Mouse (Mus musculus) testis, postnatal 10 days (tissue): ENCODE results near the gene St6galnac1.
"Not testable (repeated sequence)": the region's sequence is repeated elsewhere in the genome, so short reads cannot be mapped to it uniquely, and the experiment has no call there.

Experiments
- DNase-seq: peaks from one replicate; pipeline ENCODE4 v3.0.0; 2021; ENCODE audit warnings: low spot score

The St6galnac1 gene

DNA sequence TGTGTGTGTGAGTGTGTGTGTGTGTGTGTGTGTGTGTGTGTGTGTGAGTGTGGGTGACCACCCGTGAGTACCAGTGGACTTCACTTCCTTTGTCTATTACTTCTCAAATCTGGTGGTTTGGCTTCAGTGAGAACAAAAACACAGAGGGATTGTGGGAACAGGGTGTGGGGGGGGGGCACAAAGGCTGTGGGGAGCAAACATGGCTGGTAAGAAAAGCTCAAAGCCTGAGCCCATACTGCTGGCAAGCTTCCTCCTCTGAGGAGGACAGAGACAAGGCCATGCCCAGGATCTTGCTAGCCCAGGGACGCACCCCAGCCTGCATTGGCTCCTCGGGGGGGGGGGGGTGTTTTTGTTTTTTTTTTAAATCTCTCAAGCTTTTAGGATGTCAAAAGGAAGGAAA lies 32.2 kb upstream of the St6galnac1 start:
- no peak for DNase-seq

DNA sequence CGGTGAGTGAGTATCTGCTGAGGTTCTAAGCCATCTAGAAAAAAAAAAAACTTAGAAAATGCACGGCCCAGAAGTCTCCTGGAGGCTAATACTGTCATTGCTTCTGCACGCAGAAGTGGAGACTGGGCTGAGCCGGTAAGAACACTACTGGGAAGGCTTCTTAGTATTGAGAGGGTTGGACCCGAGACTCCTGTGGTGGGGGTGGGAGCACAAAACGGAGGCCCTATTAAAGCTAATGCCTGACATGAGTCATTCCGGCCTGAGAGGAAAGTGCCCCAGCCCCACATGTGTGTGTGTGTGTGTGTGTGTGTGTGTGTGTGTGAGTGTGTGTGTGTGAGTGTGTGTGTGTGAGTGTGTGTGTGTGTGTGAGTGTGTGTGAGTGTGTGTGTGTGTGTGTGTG lies 31.8 kb upstream of the St6galnac1 start:
- no peak for DNase-seq

DNA sequence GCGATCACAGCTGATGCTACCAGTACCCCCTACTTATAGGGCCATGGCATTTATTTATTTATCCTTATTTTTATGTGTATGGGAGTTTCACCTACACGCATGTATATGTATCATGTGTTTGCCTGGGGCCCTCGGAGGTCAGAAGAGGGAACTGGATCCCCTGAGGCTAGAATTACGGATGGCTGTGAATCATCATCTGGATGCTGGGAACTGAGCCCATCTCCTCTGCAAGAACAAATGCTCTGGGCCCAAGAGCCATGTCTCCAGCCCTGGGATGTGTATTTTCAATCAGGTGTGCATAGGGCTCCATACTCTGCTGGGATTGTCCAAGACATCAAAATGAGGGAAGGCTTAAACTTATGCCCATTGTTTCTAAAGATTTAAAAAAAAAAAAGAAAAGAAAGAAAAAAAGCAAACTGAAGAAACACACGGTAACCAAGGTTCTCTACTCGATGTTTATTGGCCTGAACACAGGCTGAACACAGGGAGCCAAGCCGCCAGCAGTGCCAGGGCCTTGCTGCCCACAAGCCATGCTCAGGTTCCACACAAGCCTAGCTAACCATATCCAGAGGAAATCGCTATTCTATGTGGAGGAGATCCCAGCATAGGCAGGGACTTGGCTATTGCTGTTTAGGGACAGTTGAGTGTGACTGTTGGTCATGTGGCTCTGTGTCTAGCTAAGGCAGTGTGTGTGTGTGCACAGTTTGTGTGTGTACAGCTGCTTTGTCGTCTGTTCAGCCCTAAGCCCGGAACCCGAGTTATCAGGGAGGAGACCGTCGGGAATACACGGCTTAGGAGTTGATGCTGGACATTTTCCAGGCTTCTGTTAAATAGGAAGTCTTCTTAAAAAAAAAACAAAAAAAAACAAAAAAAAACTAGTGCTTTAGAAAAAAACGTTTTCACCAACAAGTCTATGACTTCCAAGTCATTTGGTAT lies 31.1 kb upstream of the St6galnac1 start:
- no peak for DNase-seq

DNA sequence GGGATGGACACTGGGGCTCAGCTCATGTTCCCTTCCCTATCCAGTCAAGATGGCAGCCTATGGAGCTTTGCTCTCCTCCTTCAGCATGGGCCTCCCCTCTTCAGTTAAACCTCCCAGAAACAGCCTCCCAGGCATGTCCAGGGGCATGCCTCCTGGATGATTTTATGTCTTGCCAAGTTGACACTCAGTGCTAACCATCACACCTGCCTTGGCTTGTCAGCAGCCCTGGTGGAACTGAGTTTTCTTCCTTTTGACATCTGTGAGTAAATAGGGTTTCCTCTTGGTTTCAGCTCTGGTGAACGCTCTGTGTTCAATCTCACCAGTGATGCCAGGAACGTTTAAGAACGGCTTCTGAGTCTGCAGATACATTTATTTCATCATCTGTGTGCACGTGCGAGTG lies 27.4 kb upstream of the St6galnac1 start:
- no peak for DNase-seq

DNA sequence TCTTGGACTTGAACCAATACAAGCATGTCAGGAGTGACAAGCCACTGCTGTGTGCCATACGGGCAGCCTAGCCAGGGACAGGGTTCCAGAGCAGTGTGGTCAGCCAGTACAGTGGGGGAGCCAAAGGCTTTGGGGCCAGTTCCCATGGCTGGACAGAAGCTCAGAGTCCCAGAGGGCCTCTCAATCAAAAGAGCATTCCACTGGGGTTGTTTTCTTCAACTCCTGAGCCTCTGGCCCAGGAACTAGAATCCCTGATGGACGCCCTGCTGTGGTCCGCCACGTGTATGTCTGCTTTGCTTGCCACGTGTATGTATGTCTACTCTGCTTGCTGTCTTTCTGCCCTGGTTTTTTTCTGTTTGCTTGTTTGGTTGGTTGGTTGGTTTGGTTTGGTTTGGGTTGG lies 25.8 kb upstream of the St6galnac1 start:
- DNase-seq = no peak

DNA sequence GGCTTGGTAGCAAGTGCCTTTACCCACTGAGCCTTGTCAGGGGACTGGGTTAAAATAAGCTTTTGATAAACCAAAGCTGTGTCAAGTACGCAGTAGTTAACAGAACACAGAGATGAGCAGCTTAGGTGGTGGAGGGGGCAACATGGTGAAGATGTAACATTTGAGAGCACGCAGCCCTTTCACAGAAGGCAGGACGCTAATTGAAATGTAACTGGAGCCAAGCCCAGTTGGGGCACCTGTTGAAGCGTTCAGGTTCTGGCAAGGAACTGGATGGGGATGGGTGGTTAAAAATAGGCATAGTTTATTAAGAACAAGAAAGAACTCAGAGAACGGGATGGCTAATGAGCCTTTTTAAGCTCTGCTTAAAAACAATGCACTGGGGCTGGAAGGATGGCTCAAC lies 24.1 kb upstream of the St6galnac1 start:
- no peak for DNase-seq

DNA sequence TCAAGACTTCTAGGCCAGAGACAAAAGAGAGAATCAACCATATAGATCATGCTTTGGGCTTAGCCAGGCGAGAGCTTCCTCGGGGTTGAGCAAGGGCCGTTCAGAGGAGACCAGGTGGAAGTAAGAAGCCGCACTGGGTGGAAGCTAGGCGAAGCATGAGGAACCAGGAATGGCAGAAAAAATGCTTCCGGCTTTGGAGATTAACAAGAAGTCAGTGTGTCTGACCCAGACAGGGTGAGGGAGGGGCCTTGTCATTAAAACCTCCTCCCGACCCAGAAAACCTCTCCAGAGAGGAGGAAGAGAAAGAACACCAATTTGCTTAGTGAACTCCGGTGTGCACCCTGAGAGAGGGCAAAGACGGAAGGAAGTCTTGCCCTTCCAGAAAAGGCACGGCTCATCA lies 8.9 kb upstream of the St6galnac1 start:
- DNase-seq = no peak

DNA sequence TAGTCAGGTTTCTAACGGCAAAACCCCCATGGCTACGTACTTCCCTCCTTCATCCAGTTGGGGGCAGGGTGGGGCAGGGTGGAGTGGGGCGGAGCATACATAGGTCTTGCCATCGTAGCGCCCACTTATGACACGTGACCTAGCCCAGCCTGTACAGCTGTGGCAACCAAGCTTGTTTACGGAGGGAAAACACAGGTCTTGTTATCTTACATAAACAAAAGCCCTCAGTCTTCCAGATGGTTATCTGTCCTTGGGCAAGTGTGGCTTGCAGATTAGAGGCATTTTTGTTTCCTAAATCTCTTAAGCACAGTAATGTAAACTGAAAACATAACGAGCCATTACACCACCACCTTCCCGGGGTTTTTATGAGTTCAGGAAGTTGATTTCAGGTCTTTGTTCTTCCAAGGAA lies 7.4 kb upstream of the St6galnac1 start:
- no peak for DNase-seq

DNA sequence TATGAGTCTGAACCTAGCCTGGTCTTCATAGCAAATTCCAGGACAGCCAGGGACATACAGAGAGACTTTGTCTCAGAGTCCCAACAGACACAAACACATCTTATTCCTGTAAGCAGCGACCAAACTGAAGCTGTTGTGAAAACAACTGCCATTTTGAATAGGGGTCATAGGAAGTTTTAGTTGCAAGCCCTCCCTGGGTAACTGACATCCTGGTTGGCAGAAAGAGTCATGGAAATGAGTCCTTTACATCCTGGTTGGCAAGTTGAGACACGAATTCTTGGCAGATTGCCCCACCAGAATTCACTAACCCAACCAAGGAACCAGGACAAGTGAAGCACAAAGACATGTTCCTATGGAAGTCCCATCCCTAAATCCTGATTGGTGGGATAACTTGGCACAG lies 2.1 kb downstream of the St6galnac1 start:
- DNase-seq = no peak

DNA sequence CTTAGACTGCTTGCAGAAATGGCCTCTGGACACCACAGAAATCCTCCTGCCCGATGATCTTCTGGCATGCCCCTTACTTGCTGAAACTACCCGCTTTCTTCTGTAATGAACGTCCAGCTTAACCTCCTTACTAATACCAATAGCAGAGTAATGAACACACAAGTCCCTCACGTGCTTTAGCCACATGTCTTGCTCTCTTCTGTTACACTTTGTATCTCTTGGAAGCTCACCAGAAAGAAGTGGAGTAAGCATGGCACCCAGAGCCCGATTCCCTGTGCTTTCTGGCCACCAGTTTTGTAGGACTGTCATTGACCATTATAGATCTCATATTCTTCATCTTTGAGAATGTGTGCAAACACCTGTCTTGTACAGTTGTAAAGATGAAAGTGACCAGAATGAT lies 5.4 kb downstream of the St6galnac1 start:
- no peak for DNase-seq

DNA sequence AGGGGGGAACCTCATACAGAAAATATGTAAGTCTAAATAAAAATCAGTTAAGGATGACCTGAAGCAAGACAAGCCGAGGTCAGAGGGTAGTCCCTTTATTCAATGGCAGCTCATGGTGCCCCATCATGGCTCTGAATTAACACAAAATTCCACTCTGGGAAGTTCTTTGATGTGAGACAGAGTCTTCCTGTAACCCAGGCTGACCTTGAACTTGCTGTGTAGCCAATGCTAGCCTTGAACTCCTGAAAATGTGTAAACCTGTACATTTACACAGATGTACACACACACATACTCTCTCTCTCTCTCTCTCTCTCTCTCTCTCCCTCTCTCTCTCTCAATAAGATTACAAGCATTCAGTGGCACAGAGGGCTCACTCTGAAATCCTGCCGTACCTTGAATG lies 10.4 kb downstream of the St6galnac1 start:
- no peak for DNase-seq

DNA sequence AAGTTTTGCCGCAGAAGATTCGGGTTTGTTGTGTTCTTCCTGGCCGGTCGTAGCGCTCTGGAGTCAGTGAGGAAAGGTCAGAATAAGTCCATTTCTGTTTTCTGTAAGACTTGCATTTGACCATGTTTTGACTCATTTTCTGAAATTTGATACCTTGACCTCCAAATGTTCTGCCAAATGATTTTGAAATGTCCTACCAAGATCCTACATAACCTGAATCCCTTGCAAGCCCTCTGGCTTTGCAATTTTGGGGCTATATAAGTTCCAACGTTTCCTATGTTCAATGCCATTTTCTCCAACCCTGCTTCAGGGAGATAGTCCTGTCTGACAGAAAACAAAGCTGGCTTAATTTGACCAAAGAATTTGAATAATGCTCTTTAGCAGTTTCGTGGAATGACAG lies 11.0 kb downstream of the St6galnac1 start:
- DNase-seq = no peak

DNA sequence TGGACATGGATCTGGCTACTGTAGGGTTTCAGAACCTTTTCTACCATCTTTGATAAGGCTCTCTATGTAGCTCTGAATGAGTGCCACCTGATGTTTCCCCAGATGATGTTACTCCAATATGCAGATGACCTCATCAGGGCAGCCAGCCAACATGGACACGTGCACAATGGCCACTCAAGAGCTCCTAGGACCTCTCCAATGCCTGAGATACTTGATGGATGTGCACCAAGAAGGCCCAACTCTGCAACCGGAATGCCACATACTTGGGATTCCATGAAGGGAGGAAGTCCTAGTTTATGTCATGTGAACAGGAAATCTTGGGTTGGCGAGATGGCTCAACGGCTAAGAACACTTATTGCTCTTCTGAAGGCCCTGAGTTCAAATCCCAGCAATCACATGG lies 20.1 kb downstream of the St6galnac1 start:
- no peak for DNase-seq

DNA sequence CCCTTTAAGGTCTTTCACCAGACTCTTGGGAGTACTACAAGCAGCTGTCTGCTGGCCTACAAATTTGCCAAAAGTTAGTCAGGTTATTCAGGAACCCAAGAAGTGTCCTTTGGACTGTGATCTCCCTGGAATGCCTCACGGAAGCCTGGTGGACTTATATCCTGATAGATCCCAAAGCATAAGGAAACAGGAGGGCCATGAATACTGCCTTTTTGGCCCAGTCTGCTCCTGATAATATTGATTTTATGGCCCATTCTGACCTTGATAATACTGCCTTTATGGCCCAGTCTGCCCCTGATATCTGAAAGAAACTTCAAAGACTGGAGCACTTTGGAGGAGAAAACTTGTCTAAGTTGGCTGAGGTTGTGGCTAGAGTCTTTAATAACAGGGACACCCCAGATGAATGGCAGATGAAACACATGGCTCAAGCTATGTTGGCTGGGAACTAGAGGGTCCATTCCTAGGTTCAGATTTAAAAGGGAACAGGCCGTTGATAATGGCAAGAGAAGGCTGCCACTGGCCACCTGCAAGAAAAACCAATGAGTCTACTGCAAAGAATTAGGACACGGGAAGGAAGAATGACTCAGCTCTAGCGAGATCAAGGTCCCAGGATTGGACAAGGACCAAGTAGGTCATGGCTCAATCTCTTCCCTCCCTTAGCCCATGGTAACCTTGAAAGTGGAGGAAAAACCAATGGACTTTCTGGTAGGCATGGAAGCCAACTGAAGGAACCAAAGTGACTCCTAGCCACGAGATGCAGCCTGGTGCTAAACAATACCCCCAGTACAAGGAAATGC lies 21.4 kb downstream of the St6galnac1 start:
- DNase-seq = no peak

DNA sequence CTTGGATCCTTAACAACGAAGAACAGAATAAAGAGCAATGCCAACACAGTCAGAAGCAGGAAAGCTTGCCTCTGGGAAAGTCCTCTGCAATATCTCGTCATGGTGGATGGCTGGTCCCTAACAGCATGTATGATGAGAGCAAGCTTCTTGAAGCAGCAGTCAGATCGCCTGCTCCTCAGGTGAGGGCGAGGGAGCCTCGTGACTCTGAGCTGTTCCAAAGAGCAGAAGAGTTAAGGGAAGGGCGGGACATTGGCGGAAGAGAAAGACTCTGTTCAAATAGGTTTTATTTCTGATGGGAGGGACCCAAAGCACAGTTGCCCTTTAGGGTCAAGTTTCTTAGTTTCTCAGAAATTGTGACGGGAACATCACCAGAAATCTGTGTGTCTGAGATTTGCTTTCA lies 25.6 kb downstream of the St6galnac1 start:
- DNase-seq = no peak

DNA sequence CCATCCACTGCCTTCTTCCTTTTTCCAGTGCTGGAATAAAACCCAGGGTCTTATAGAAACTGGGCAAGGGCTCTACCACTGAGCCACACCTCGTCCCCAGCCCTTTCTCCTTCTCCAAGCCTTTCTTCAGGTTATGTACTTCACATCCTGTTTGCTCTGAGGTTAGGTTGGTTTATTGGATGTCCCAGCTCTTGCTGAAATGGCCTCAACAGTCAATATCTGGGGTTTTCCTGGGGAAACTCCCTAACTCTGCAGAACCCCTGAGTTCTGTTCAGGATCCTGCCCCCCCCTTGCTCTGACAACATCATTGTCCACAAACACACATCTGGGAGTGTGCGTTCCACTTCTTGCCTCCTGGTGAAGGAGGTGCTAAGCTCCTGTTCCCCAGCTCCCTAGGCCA lies 26.6 kb downstream of the St6galnac1 start:
- not testable (repeated sequence) for DNase-seq

DNA sequence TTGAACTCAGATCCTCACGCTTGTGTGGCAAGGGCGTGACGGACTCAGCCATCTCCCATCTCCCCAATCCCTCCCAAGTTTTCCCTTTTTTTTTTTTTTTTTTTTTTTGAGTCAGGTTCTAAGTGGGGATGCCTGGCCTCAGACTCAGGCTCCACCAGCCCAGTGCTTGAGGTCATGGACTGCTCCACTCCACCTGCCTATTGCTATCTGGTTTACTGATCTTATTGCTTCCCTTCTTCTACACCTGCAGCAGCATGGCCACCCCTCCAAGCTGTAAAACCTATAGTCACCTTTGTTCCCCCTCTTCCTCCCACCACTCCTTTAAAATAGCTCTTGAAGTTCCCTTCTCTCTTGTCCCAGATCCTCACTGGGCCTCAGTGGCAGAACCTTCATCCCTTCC lies 28.5 kb downstream of the St6galnac1 start:
- not testable (repeated sequence) for DNase-seq

DNA sequence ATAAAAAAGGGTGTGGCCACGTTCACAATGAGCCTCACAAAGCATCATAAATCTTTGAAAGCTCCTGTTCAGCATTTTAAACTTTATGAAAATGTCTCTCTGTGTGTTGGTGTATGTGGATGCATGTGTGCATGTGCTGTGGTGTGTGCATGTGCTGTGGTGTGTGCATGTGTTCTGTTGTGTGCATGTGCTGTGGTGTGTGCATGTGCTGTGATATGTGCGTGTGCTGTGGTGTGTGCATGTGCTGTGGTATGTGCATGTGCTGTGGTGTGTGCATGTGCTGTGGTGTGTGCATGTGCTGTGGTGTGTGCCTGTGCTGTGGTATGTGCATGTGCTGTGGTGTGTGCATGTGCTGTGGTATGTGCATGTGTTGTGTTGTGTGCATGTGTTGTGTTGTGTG lies 29.9 kb downstream of the St6galnac1 start:
- not testable (repeated sequence) for DNase-seq

DNA sequence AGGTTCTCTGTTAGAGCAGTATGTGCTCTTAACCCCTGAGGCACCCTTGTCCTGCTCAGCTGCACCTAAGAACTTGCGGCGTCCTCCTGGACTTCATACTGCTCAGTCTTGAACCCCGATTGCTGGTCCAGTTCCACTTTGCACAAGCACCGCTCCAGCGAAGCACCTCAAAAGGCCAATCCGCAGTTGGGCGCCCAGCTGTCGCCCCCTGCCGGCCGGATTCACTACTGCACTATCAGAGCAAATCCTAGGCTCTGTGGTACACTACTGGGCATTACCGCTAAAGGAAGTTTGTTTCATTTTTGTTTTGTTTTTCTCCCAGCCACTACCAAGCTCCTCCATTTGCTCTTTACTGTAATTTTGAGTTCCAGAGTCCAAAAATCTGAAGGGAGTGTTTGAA lies 36.9 kb downstream of the St6galnac1 start:
- no peak for DNase-seq

DNA sequence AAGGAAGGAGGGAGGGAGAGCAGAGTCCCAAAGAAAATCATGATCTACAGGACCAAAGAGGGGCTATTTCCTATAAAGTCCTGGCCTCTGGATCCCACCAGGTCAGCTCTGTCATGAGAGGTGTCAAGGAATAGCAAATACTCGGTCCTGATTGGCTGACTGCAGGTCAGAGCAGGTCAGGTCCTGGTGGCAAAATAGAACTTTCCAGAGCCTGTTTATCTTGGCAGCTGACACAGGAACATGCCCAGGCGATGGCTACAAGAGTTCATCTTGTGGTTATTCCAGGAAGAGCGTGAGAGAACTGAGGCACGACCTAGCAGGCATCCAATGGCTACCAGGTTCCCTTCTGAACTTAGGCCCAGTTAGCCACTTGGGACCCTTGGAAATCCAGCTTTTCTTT lies 42.8 kb downstream of the St6galnac1 start:
- no peak for DNase-seq

DNA sequence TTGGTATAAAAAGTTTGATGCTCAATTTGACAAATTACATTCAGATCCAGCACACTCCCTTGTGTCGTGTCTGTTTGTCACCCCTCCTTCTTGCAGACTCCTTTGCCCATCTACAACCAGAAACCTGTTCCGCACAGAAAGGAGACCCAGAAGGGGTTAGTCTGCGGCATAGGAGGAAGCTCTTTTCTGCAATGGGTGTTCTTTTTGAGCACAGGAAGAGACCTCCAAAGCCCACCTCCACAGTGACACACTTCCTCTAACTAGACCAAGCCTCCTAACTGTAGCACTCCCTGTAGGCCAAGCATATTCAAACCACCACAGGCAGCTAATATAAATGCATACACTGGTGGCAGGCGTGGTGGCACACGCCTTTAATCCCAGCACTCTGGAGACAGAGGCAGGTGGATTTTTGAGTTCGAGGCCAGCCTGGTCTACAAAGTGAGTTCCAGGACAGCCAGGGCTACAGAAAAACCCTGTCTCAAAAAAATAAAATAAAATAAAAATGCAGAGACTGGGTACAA lies 44.2 kb downstream of the St6galnac1 start:
- not testable (repeated sequence) for DNase-seq

DNA sequence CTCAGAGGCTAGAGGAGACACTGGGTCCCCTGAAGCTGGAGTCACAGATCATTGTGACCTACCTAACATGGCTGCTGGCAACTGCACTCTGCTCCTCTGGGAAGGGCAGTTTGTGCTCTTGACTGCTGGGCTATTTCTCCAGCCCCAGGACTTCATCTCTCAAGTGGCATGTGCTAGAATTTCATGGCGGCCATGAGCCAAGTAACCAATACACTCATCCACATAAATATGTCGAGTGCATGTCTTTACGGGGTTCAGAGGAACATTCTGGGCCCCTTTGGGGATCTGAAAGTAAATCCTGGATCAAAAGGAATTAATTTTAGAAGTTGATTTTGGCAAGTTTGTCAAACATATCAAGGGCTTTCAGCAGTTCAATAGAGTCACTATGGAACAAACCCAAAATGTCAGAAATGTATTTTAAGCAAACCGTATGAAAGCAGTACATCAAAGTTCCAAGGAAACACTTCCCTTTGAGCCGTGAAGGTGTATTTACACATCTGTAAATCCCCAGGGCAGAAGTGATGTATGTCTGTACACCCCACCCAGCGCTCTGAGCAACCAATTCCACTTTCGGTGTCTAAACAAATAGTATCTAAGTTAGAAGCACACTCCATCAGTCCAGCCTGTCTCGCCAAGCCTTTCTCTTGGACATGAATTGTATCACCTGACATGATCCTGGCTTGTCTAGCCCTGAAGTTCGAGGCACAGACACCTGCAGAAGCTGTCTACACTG lies 45.9 kb downstream of the St6galnac1 start:
- no peak for DNase-seq
